Mouse (Mus musculus) C2C12 (cell line): ENCODE results near the gene Hsd17b2.

Experiments
- CEBPB ChIP-seq: IDR thresholded peaks from one replicate; pipeline ENCODE4 v1.6.1; 2011; ENCODE audit warnings: low read depth, mild to moderate bottlenecking, control low read depth, moderate library complexity
- CTCF ChIP-seq: IDR thresholded peaks from one replicate; pipeline ENCODE4 v1.5.1; 2011; ENCODE audit not compliant: control insufficient read depth, insufficient read depth, insufficient read length
- MAX ChIP-seq: IDR thresholded peaks from one replicate; pipeline ENCODE4 v1.6.1; 2011; ENCODE audit warnings: mild to moderate bottlenecking, control low read depth
- MYOG ChIP-seq: IDR thresholded peaks from one replicate; pipeline ENCODE4 v1.6.1; 2011; ENCODE audit not compliant: control insufficient read depth, insufficient read length; ENCODE audit errors: extremely low read depth
- USF1 ChIP-seq: IDR thresholded peaks from one replicate; pipeline ENCODE4 v1.6.1; 2011; ENCODE audit warnings: low read depth, mild to moderate bottlenecking, control low read depth, moderate library complexity

GRCm38 (mm10) chr8:117776075-117776474, 74.4 kb downstream of the Hsd17b2 start:
- TF ChIP-seq CTCF (no peak), USF1 (no peak), MAX (no peak), CEBPB (no peak), MYOG (no peak)
